Mouse (Mus musculus) G1E (cell line): Measurements from ENCODE around the gene Thbd. TPM values are rescaled to one million over a fixed set of nuclear protein-coding genes. Genes with fewer than 3 reads are reported as not detected.

Experiments
- ATAC-seq: 2 replicates; pipeline ENCODE4 v1.8.0; 2016; ENCODE audit warnings: mild to moderate bottlenecking; ENCODE audit not compliant: insufficient number of reproducible peaks, poor library complexity, low FRiP score, severe bottlenecking; ENCODE audit errors: extremely low read depth
- DNase-seq: peaks from one replicate; pipeline ENCODE4 v3.0.0; 2012; ENCODE audit warnings: low spot score
- H3K27me3 ChIP-seq: 2 replicates; pipeline ENCODE4 v1.6.1; 2012; ENCODE audit warnings: mild to moderate bottlenecking, low read length, inconsistent platforms; ENCODE audit not compliant: insufficient read depth
- H3K36me3 ChIP-seq: replicated peaks from 2 replicates; pipeline ENCODE3; 2012; ENCODE audit warnings: mild to moderate bottlenecking, inconsistent platforms
- H3K4me1 ChIP-seq: 2 replicates; pipeline ENCODE4 v1.6.1; 2012; ENCODE audit warnings: low read depth, low read length, inconsistent platforms, mixed read lengths; ENCODE audit not compliant: insufficient read depth
- H3K4me3 ChIP-seq: 2 replicates; pipeline ENCODE4 v1.5.1; 2012; ENCODE audit warnings: low read depth, mild to moderate bottlenecking, inconsistent platforms, low read length, moderate library complexity, mixed read lengths
- H3K9me3 ChIP-seq: replicated peaks from 2 replicates; pipeline ENCODE4 v1.6.1; 2012; ENCODE audit warnings: inconsistent platforms
- CTCF ChIP-seq: IDR thresholded peaks from 2 replicates; pipeline ENCODE4 v1.5.1; 2012; ENCODE audit warnings: low read depth, low read length, inconsistent platforms, mixed read lengths
- GATA1 ChIP-seq: IDR thresholded peaks from 2 replicates; pipeline ENCODE4 v1.6.1; 2012; ENCODE audit warnings: borderline replicate concordance, low read length, inconsistent platforms, mixed read lengths
- GATA2 ChIP-seq: IDR thresholded peaks from 2 replicates; pipeline ENCODE4 v1.6.1; 2012; ENCODE audit warnings: low read depth, low read length, inconsistent platforms, borderline replicate concordance
- POLR2AphosphoS5 ChIP-seq: IDR thresholded peaks from 2 replicates; pipeline ENCODE4 v1.6.1; 2012; ENCODE audit warnings: low read depth, low read length, inconsistent platforms; ENCODE audit not compliant: insufficient replicate concordance
- TAL1 ChIP-seq: conservative IDR thresholded peaks from 2 replicates; pipeline ENCODE4 v1.6.1; 2012; ENCODE audit warnings: low read depth, low read length, inconsistent platforms, mixed read lengths
- polyA plus RNA-seq: library from polyadenylated mRNA; stranded (reverse); fragments of >175 nt; gene quantifications from 2 replicates; pipeline ENCODE4 v1.2.3, GENCODE M21; 2012
- total RNA-seq, 2 experiments: library from RNA; stranded (forward) in 1 of 2; stranded (reverse) in 1 of 2; fragments of 200-1000 nt in 1 of 2; fragments of >200 nt in 1 of 2; fragmentation: Nextera tagmentation in 1 of 2; gene quantifications; 2 replicates each; pipeline ENCODE4 v1.2.3; 2014 to 2017

Thbd gene
- total RNA-seq (2014; fragmentation: Nextera tagmentation) (not detected in 2 replicates), total RNA-seq (2017) (not detected in 2 replicates), polyA plus RNA-seq (not detected in 2 replicates)

GRCm38 (mm10) chr2:148407870-148408760, at the start of gene Thbd:
Thbd (minus strand) TSS chr2:148408188.
- Histone ChIP-seq H3K27me3 (no peaks in the 10 kb centered on the region), H3K4me1 (no peaks in the 10 kb centered on the region), H3K4me3 (no peak within 1 kb of the TSS; the same call in 1 of the 2 replicates), H3K36me3 (no peaks in the 10 kb centered on the region), H3K9me3 (peaks cover 53% of the 10 kb centered on the region)
- ATAC-seq (no peak), DNase-seq (no peak)
- no peak for TF ChIP-seq POLR2AphosphoS5
- TF ChIP-seq GATA2: no peak

GRCm38 (mm10) chr2:148455341-148455740, 47.4 kb upstream of the Thbd start:
- TF ChIP-seq GATA2 (no peak), GATA1 (no peak), TAL1 (no peak), POLR2AphosphoS5 (no peak), CTCF (no peak)
- H3K36me3 ChIP-seq: no peaks in the 10 kb centered on the region
- H3K9me3 ChIP-seq: peaks cover 52% of the 10 kb centered on the region
- H3K4me3 ChIP-seq: no peak overlapping the region
- no peaks in the 10 kb centered on the region for H3K27me3 ChIP-seq
- ATAC-seq: no peak
- DNase-seq: no peak
- no peaks in the 10 kb centered on the region for H3K4me1 ChIP-seq

DNA sequence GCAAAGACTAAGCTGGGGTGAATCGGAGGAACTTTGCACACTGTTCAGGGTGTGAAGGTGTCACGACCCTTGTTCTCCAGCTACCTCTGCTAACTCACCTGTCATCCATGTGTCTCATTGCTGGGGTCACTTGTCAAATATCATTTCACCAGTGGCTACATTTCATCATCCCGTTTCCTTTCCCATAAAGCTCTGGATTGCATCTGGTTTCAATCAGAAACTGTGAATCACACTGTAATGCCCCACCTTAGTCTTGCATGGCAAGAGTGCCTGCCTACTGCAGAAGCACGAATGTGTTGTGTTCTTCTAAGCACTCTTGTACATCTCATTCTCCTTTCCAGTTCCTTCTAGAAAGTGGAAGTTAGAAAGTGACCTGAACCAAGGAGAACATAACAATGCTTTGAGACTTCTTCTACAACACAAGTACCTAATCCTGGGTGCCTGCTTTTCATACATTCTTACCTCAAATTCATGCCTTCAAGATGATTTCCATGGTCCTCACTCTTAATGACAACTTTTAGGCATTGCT, 46.1 kb upstream of the Thbd start:
- H3K36me3 ChIP-seq: no peaks in the 10 kb centered on the region
- TF ChIP-seq TAL1: no peak
- TF ChIP-seq POLR2AphosphoS5: no peak
- no peak for TF ChIP-seq GATA1
- TF ChIP-seq GATA2: no peak
- no peak for TF ChIP-seq CTCF
- peaks cover 49% of the 10 kb centered on the region for H3K9me3 ChIP-seq
- H3K27me3 ChIP-seq: no peaks in the 10 kb centered on the region
- H3K4me3 ChIP-seq: no peak overlapping the region
- H3K4me1 ChIP-seq: no peaks in the 10 kb centered on the region
- ATAC-seq (no peak), DNase-seq (no peak)

DNA sequence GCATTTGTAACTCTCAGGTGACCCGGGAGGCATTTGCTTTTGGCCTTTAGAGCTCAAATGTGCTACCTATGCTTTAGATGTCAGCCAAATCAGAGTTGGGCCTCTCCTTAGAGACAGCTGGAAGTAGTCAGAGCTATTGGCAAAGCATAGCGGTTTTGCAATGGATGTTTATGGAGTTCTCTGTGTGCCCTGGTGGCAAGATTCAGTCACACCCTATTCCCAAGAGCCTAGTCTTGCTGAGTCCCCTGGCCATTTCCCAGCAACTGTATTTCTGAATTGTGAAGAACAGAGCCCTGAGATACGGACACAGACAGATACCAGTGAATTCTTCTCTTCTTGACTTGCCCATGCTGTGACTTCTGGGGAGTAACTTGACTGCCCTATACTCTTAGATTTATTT, 45.1 kb upstream of the Thbd start:
- no peaks in the 10 kb centered on the region for H3K27me3 ChIP-seq
- H3K4me3 ChIP-seq: no peak overlapping the region
- no peaks in the 10 kb centered on the region for H3K36me3 ChIP-seq
- TF ChIP-seq GATA1: no peak
- TF ChIP-seq GATA2: no peak
- TF ChIP-seq TAL1: no peak
- no peak for TF ChIP-seq CTCF
- no peak for TF ChIP-seq POLR2AphosphoS5
- peaks cover 44% of the 10 kb centered on the region for H3K9me3 ChIP-seq
- ATAC-seq: no peak
- H3K4me1 ChIP-seq: no peaks in the 10 kb centered on the region
- no peak for DNase-seq

DNA sequence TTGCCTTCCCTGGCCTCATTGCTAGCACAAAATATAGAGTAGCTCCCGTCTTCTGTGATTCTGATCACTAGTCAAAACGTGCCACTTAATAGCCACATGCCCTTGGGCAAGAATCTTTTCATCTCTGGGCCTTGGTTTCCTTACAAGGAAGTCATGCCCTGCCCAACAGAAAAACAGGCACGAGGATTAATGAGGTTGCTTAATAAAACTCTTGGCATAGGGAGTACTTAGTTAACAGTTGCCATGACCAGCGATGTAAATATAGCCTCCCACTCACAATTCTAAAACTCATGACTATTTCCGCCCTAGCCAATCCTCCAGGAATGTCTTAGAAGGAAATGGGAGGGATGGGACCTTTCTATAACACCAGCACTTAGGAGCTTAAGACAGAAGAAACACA, 43.5 kb upstream of the Thbd start:
- TF ChIP-seq GATA2 (no peak), GATA1 (no peak), TAL1 (no peak), POLR2AphosphoS5 (no peak), CTCF (no peak)
- Histone ChIP-seq H3K4me3 (no peak overlapping the region), H3K9me3 (peaks cover 37% of the 10 kb centered on the region), H3K4me1 (no peaks in the 10 kb centered on the region), H3K27me3 (no peaks in the 10 kb centered on the region), H3K36me3 (no peaks in the 10 kb centered on the region)
- no peak for DNase-seq
- ATAC-seq: no peak

GRCm38 (mm10) chr2:148450616-148451015, 42.6 kb upstream of the Thbd start:
- H3K4me1 ChIP-seq: no peaks in the 10 kb centered on the region
- ATAC-seq (no peak), DNase-seq (no peak)
- no peaks in the 10 kb centered on the region for H3K36me3 ChIP-seq
- no peak overlapping the region for H3K4me3 ChIP-seq
- no peaks in the 10 kb centered on the region for H3K27me3 ChIP-seq
- TF ChIP-seq TAL1 (no peak), POLR2AphosphoS5 (no peak), GATA1 (no peak), CTCF (no peak), GATA2 (no peak)
- peaks cover 38% of the 10 kb centered on the region for H3K9me3 ChIP-seq
